Mouse (Mus musculus) neutrophil, adult 5-6 weeks (primary cell): ENCODE measurements around the gene Cdc26. TPM values are rescaled to one million over a fixed set of nuclear protein-coding genes. Genes with fewer than 3 reads are reported as not detected.

Experiments
- total RNA-seq: library from RNA; stranded (forward); fragments of 200-1000 nt; gene quantifications from 2 replicates; pipeline ENCODE4 v1.2.3, GENCODE M21; 2017

Gene Cdc26
- total RNA-seq, 1 experiment from 2014 or later: 44.7 TPM

Other genes starting within 250 kb of the Cdc26 start
- gene Zfp37, start 177.6 kb downstream of the Cdc26 start, total RNA-seq: not detected in 2 replicates
- gene Slc31a2, start 146.1 kb downstream of the Cdc26 start, total RNA-seq: 13.7 and 20.6 TPM in 2 replicates
- gene Fkbp15, start 48.1 kb downstream of the Cdc26 start, total RNA-seq: 134 and 141 TPM in 2 replicates
- gene Slc31a1, start 47.9 kb downstream of the Cdc26 start, total RNA-seq: 8.1 and 8.3 TPM in 2 replicates
- gene Prpf4, start 155 bp upstream of the Cdc26 start, total RNA-seq: 13.1 and 15.7 TPM in 2 replicates
- not detected in 2 replicates for gene Rnf183, start 26.6 kb upstream of the Cdc26 start, total RNA-seq
- 0.35 TPM in 1 of 2 replicates, not detected in the other for gene Wdr31, start 62.3 kb upstream of the Cdc26 start, total RNA-seq
- gene Bspry, start 71.4 kb upstream of the Cdc26 start, total RNA-seq: 1.3 and 1.8 TPM in 2 replicates
- gene Hdhd3, start 94.8 kb upstream of the Cdc26 start, total RNA-seq: not detected in 2 replicates
- 6.8 and 7.1 TPM in 2 replicates for gene Alad, start 111.3 kb upstream of the Cdc26 start, total RNA-seq
- gene Pole3, start 116.4 kb upstream of the Cdc26 start, total RNA-seq: 10.7 and 13.1 TPM in 2 replicates
- 0.35 TPM in 1 of 2 replicates, not detected in the other for gene 4933430I17Rik, start 116.7 kb upstream of the Cdc26 start, total RNA-seq
- gene Rgs3, start 151.2 kb upstream of the Cdc26 start, total RNA-seq: 155 and 166 TPM in 2 replicates